Mouse (Mus musculus) neural tube, embryonic 11.5 days (tissue): ENCODE measurements around the gene Slc6a5. TPM values are rescaled to one million over a fixed set of nuclear protein-coding genes. Genes with fewer than 3 reads are reported as not detected.

Source experiments
- ATAC-seq: fragments of 200-750 bp; cut with Nextera tagmentation; 2 replicates; pipeline ENCODE4 v1.8.0; 2017; ENCODE audit warnings: moderate number of reproducible peaks, mild to moderate bottlenecking, moderate TSS enrichment, moderate library complexity; ENCODE audit not compliant: insufficient read depth, low FRiP score, low TSS enrichment
- DNase-seq: peaks from one replicate; pipeline ENCODE4 v3.0.0-alpha.2; 2015; ENCODE audit warnings: low spot score
- H3K27ac ChIP-seq: fragments of 300-500 bp; sonication (generic); 2 replicates; pipeline ENCODE4 v1.5.1; 2014; ENCODE audit warnings: low read depth, mild to moderate bottlenecking, low read length
- H3K27me3 ChIP-seq: fragments of 300-500 bp; sonication (generic); 2 replicates; pipeline ENCODE4 v1.6.1; 2014; ENCODE audit warnings: mild to moderate bottlenecking, low read length, mixed read lengths; ENCODE audit not compliant: control insufficient read depth, insufficient read depth
- H3K36me3 ChIP-seq: fragments of 300-500 bp; sonication (generic); 2 replicates; pipeline ENCODE4 v1.6.1; 2014; ENCODE audit warnings: mild to moderate bottlenecking, low read length, moderate library complexity, mixed read lengths; ENCODE audit not compliant: control insufficient read depth, insufficient read depth
- H3K4me1 ChIP-seq: fragments of 300-500 bp; sonication (generic); 2 replicates; pipeline ENCODE4 v1.6.1; 2014; ENCODE audit warnings: low read length, mixed read lengths; ENCODE audit not compliant: control insufficient read depth, insufficient read depth
- H3K4me2 ChIP-seq: fragments of 300-500 bp; sonication (generic); 2 replicates; pipeline ENCODE4 v1.6.1; 2014; ENCODE audit warnings: low read depth, mild to moderate bottlenecking, moderate library complexity
- H3K4me3 ChIP-seq: fragments of 300-500 bp; sonication (generic); 2 replicates; pipeline ENCODE4 v1.5.1; 2014; ENCODE audit warnings: low read depth, low read length
- H3K9ac ChIP-seq: fragments of 300-500 bp; sonication (generic); 2 replicates; pipeline ENCODE4 v1.6.1; 2014; ENCODE audit warnings: mild to moderate bottlenecking, low read length
- H3K9me3 ChIP-seq: fragments of 300-500 bp; sonication (generic); 2 replicates; pipeline ENCODE4 v1.6.1; 2016; ENCODE audit warnings: low read length; ENCODE audit not compliant: control insufficient read depth
- WGBS: fragments of 180-500 bp; shearing (Covaris S2); extraction: QIAGEN DNeasy Blood & Tissue Kit; methylation state at CpG from one replicate; pipeline ENCODE4 v1.1.7; 2014; 5-methylcytosine and 5-hydroxymethylcytosine counted together
- polyA plus RNA-seq: library from polyadenylated mRNA; unstranded; fragments of >200 nt; fragmentation: Nextera tagmentation; extraction: Ambion mirVana; gene quantifications from 2 replicates; pipeline ENCODE4 v1.2.1, GENCODE M21; 2014

Slc6a5 gene
- polyA plus RNA-seq, 1 experiment from 2014 or later, result 4.4 TPM

- H3K4me3 ChIP-seq, result peak overlapping the region; percentile 25; the same call in 1 of the 2 replicates
- no peaks in the 10 kb centered on the region for H3K9me3 ChIP-seq
- H3K4me1 ChIP-seq, result no peaks in the 10 kb centered on the region
- H3K4me2 ChIP-seq, result no peak overlapping the region
- no peaks in the 10 kb centered on the region for H3K36me3 ChIP-seq
- H3K27ac ChIP-seq, result 0 out of 2 replicates have a peak overlapping the region, but pooled peaks have one; percentile 53
- peaks cover 98% of the 10 kb centered on the region for H3K27me3 ChIP-seq
- ATAC-seq, result no peak
- WGBS, result 1% methylated on average over 16 of the region's 16 CpGs
- peak; percentile 69 for DNase-seq
- peak overlapping the region; percentile 42; the same call in 1 of the 2 replicates for H3K9ac ChIP-seq
Observed at GRCm38 (mm10) chr7:49910361-49910760, 415 bp downstream of the Slc6a5 start.

GRCm38 (mm10) chr7:49911147-49911946 lies 1.4 kb downstream of the Slc6a5 start:
- no peak for ATAC-seq
- WGBS, result 2% methylated on average over 23 of the region's 23 CpGs
- peak overlapping the region; percentile 30 for H3K4me3 ChIP-seq

GRCm38 (mm10) chr7:49911947-49912262 lies 2.0 kb downstream of the Slc6a5 start:
- H3K27me3 ChIP-seq, result peaks cover 99% of the 10 kb centered on the region
- no peaks in the 10 kb centered on the region for H3K9me3 ChIP-seq
- peak overlapping the region; percentile 39 for H3K9ac ChIP-seq
- H3K4me1 ChIP-seq, result no peaks in the 10 kb centered on the region
- H3K4me2 ChIP-seq, result 0 out of 2 replicates have a peak overlapping the region, but pooled peaks have one; percentile 3
- H3K36me3 ChIP-seq, result no peaks in the 10 kb centered on the region
- WGBS, result under 1% methylated on average over 26 of the region's 26 CpGs
- peak overlapping the region; percentile 30 for H3K4me3 ChIP-seq
- ATAC-seq, result no peak
- peak; percentile 44 for DNase-seq
- H3K27ac ChIP-seq, result peak overlapping the region; percentile 35; the same call in 1 of the 2 replicates

More at GRCm38 (mm10) chr7:49911147-49911946, 1.4 kb downstream of the Slc6a5 start:
- Histone ChIP-seq H3K4me2 (0 out of 2 replicates have a peak overlapping the region, but pooled peaks have one; percentile 3), H3K27ac (peak overlapping the region; percentile 35; the same call in 1 of the 2 replicates), H3K9ac (peak overlapping the region; percentile 39), H3K36me3 (no peaks in the 10 kb centered on the region), H3K9me3 (no peaks in the 10 kb centered on the region), H3K4me1 (no peaks in the 10 kb centered on the region), H3K27me3 (peaks cover 99% of the 10 kb centered on the region)
- DNase-seq, result peak; percentile 38

- Histone ChIP-seq H3K27ac (no peak overlapping the region), H3K36me3 (no peaks in the 10 kb centered on the region), H3K4me2 (no peak overlapping the region), H3K4me3 (peak overlapping the region; percentile 30; the same call in 1 of the 2 replicates), H3K9ac (no peak overlapping the region), H3K27me3 (peaks cover 100% of the 10 kb centered on the region), H3K4me1 (no peaks in the 10 kb centered on the region), H3K9me3 (no peaks in the 10 kb centered on the region)
- DNase-seq (no peak), ATAC-seq (no peak)
- 3% methylated on average over 4 of the region's 4 CpGs for WGBS
Observed at GRCm38 (mm10) chr7:49913164-49913563, 3.2 kb downstream of the Slc6a5 start.

GRCm38 (mm10) chr7:49913728-49914328 lies 3.9 kb downstream of the Slc6a5 start:
- H3K27ac ChIP-seq, result no peak overlapping the region
- H3K9me3 ChIP-seq, result no peaks in the 10 kb centered on the region
- peak overlapping the region; percentile 28 for H3K4me2 ChIP-seq
- no peak overlapping the region for H3K9ac ChIP-seq
- DNase-seq, result no peak
- peaks cover 98% of the 10 kb centered on the region for H3K27me3 ChIP-seq
- no peak for ATAC-seq
- WGBS, result 2% methylated on average over 5 of the region's 5 CpGs
- H3K4me1 ChIP-seq, result no peaks in the 10 kb centered on the region
- peak overlapping the region; percentile 6; the same call in 1 of the 2 replicates for H3K4me3 ChIP-seq
- H3K36me3 ChIP-seq, result no peaks in the 10 kb centered on the region

GRCm38 (mm10) chr7:49914946-49915345 lies 5.0 kb downstream of the Slc6a5 start:
- WGBS, result under 1% methylated on average over 9 of the region's 9 CpGs
- Histone ChIP-seq H3K27me3 (peaks cover 87% of the 10 kb centered on the region), H3K36me3 (no peaks in the 10 kb centered on the region), H3K9ac (no peak overlapping the region), H3K27ac (no peak overlapping the region), H3K4me2 (peak overlapping the region; percentile 28), H3K9me3 (no peaks in the 10 kb centered on the region), H3K4me3 (peak overlapping the region; percentile 6), H3K4me1 (no peaks in the 10 kb centered on the region)
- no peak for ATAC-seq
- DNase-seq, result no peak

- under 1% methylated on average over 11 of the region's 11 CpGs for WGBS
- ATAC-seq (no peak), DNase-seq (no peak)
- H3K4me1 ChIP-seq, result no peaks in the 10 kb centered on the region
- 0 out of 2 replicates have a peak overlapping the region, but pooled peaks have one; percentile 11 for H3K4me3 ChIP-seq
- H3K27me3 ChIP-seq, result peaks cover 82% of the 10 kb centered on the region
- H3K4me2 ChIP-seq, result peak overlapping the region; percentile 28
- no peaks in the 10 kb centered on the region for H3K9me3 ChIP-seq
- no peak overlapping the region for H3K27ac ChIP-seq
- no peaks in the 10 kb centered on the region for H3K36me3 ChIP-seq
- H3K9ac ChIP-seq, result no peak overlapping the region
Observed at GRCm38 (mm10) chr7:49915471-49915870, 5.5 kb downstream of the Slc6a5 start.

GRCm38 (mm10) chr7:49919494-49919893 lies 9.5 kb downstream of the Slc6a5 start:
- 81% methylated on average over 4 of the region's 4 CpGs for WGBS

More at GRCm38 (mm10) chr7:49919494-49919893, 9.5 kb downstream of the Slc6a5 start:
- Histone ChIP-seq H3K9me3 (no peaks in the 10 kb centered on the region), H3K36me3 (no peaks in the 10 kb centered on the region), H3K27me3 (peaks cover 42% of the 10 kb centered on the region), H3K9ac (no peak overlapping the region), H3K27ac (no peak overlapping the region), H3K4me2 (no peak overlapping the region), H3K4me3 (no peak overlapping the region), H3K4me1 (no peaks in the 10 kb centered on the region)
- DNase-seq (no peak), ATAC-seq (no peak)
